Mouse (Mus musculus) embryonic fibroblast, embryonic 13.5 days (primary cell): Measurements from ENCODE around the gene Sdc4. TPM values are rescaled to one million over a fixed set of nuclear protein-coding genes. Genes with fewer than 3 reads are reported as not detected.

Experiments used
- H3K27ac ChIP-seq: 2 replicates; pipeline ENCODE4 v1.5.1; 2012; ENCODE audit warnings: low read length, control low read depth, inconsistent platforms; ENCODE audit not compliant: insufficient read depth
- H3K4me1 ChIP-seq: 2 replicates; pipeline ENCODE4 v1.6.1; 2011; ENCODE audit warnings: low read length; ENCODE audit not compliant: control insufficient read depth, insufficient read depth
- H3K4me3 ChIP-seq: 2 replicates; pipeline ENCODE4 v1.5.1; 2011; ENCODE audit warnings: mild to moderate bottlenecking, control low read depth, low read length; ENCODE audit not compliant: insufficient read depth
- CTCF ChIP-seq: IDR thresholded peaks from 2 replicates; pipeline ENCODE4 v1.5.1; 2011; ENCODE audit warnings: mild to moderate bottlenecking, control low read depth, low read length, moderate library complexity, borderline replicate concordance; ENCODE audit not compliant: insufficient read depth
- POLR2A ChIP-seq: IDR thresholded peaks from 2 replicates; pipeline ENCODE4 v1.6.1; 2011; ENCODE audit warnings: low read depth, mild to moderate bottlenecking, control low read depth, low read length, moderate library complexity
- polyA plus RNA-seq: library from polyadenylated mRNA; stranded (reverse); fragments of >200 nt; gene quantifications from 2 replicates; pipeline ENCODE4 v1.2.4, GENCODE M21; 2011; ENCODE audit warnings: low read depth; ENCODE audit not compliant: missing spikeins, insufficient read length

The Sdc4 gene
- polyA plus RNA-seq, 1 experiment: 248 TPM

- H3K27ac ChIP-seq: no peak overlapping the region
- no peak overlapping the region for H3K4me3 ChIP-seq
- 0 out of 2 replicates have a peak, but pooled peaks cover 2% of the 10 kb centered on the region for H3K4me1 ChIP-seq
- no peak for TF ChIP-seq POLR2A
- no peak for TF ChIP-seq CTCF
Measured at GRCm38 (mm10) chr2:164405519-164405918, 38.2 kb downstream of the Sdc4 start.

GRCm38 (mm10) chr2:164405060-164405459 lies 38.6 kb downstream of the Sdc4 start, which contains the start of gene Matn4:
TSS of gene Matn4 (minus strand) at chr2:164405160.
- peak within 1 kb of the TSS; percentile 5; the same call in 1 of the 2 replicates for H3K4me3 ChIP-seq
- TF ChIP-seq CTCF (no peak), POLR2A (no peak)
- no peak within 1 kb of the TSS for H3K27ac ChIP-seq
- 0 out of 2 replicates have a peak, but pooled peaks cover 2% of the 10 kb centered on the region for H3K4me1 ChIP-seq

GRCm38 (mm10) chr2:164404082-164404990 lies 39.4 kb downstream of the Sdc4 start:
- peak overlapping the region; percentile 5; the same call in 1 of the 2 replicates for H3K4me3 ChIP-seq
- no peak for TF ChIP-seq POLR2A
- no peak for TF ChIP-seq CTCF
- H3K4me1 ChIP-seq: 0 out of 2 replicates have a peak, but pooled peaks cover 2% of the 10 kb centered on the region
- no peak overlapping the region for H3K27ac ChIP-seq

GRCm38 (mm10) chr2:164403396-164404081 lies 40.1 kb downstream of the Sdc4 start:
- TF ChIP-seq CTCF: no peak
- no peak for TF ChIP-seq POLR2A
- Histone ChIP-seq H3K27ac (no peak overlapping the region), H3K4me1 (0 out of 2 replicates have a peak, but pooled peaks cover 2% of the 10 kb centered on the region)

GRCm38 (mm10) chr2:164402906-164403305 lies 40.8 kb downstream of the Sdc4 start, which contains the start of gene Rbpjl:
TSS of gene Rbpjl (plus strand) at chr2:164403141.
- no peak within 1 kb of the TSS for H3K4me3 ChIP-seq
- peak; percentile 50; the same call in 1 of the 2 replicates for TF ChIP-seq CTCF
- TF ChIP-seq POLR2A: no peak
- 0 out of 2 replicates have a peak, but pooled peaks cover 2% of the 10 kb centered on the region for H3K4me1 ChIP-seq
- H3K27ac ChIP-seq: no peak within 1 kb of the TSS

More at GRCm38 (mm10) chr2:164403396-164404081, 40.1 kb downstream of the Sdc4 start:
- no peak overlapping the region for H3K4me3 ChIP-seq

GRCm38 (mm10) chr2:164396911-164397310 lies 46.8 kb downstream of the Sdc4 start:
- H3K4me1 ChIP-seq: no peaks in the 10 kb centered on the region
- H3K27ac ChIP-seq: no peak overlapping the region
- TF ChIP-seq POLR2A (no peak), CTCF (no peak)
- H3K4me3 ChIP-seq: no peak overlapping the region

GRCm38 (mm10) chr2:164396076-164396475 lies 47.6 kb downstream of the Sdc4 start:
- no peak overlapping the region for H3K4me3 ChIP-seq
- no peaks in the 10 kb centered on the region for H3K4me1 ChIP-seq
- no peak overlapping the region for H3K27ac ChIP-seq
- TF ChIP-seq CTCF (no peak), POLR2A (no peak)

GRCm38 (mm10) chr2:164393126-164393525 lies 50.6 kb downstream of the Sdc4 start:
- Histone ChIP-seq H3K4me3 (no peak overlapping the region), H3K4me1 (no peaks in the 10 kb centered on the region), H3K27ac (no peak overlapping the region)
- TF ChIP-seq POLR2A (no peak), CTCF (no peak)

- Histone ChIP-seq H3K4me3 (peak overlapping the region; percentile 43), H3K4me1 (no peaks in the 10 kb centered on the region), H3K27ac (no peak overlapping the region)
- peak; percentile 61 for TF ChIP-seq CTCF
- TF ChIP-seq POLR2A: no peak
Measured at GRCm38 (mm10) chr2:164389499-164389898, 54.2 kb downstream of the Sdc4 start.
